Mouse (Mus musculus) small intestine, adult 2 months (tissue): Measurements from ENCODE around the gene Dvl2.

Experiments
- CTCF ChIP-seq: fragments of 200-500 bp; IDR thresholded peaks from 2 replicates; pipeline ENCODE4 v1.5.1; 2012; ENCODE audit warnings: low read depth, mild to moderate bottlenecking, control low read depth, inconsistent platforms, low read length, moderate library complexity, mixed read lengths; ENCODE audit not compliant: insufficient replicate concordance, insufficient read length; ENCODE audit errors: extremely low read depth
- POLR2A ChIP-seq: fragments of 200-500 bp; IDR thresholded peaks from 2 replicates; pipeline ENCODE4 v1.6.1; 2012; ENCODE audit warnings: low read depth, mild to moderate bottlenecking, control low read depth, inconsistent platforms, low read length, moderate library complexity

GRCm38 (mm10) chr11:70049816-70050215, 49.4 kb downstream of the Dvl2 start:
- TF ChIP-seq POLR2A (no peak), CTCF (peak; percentile 42; the same call in 1 of the 2 replicates)
